Mouse (Mus musculus): ENCODE measurements around the gene Sri.

DNA sequence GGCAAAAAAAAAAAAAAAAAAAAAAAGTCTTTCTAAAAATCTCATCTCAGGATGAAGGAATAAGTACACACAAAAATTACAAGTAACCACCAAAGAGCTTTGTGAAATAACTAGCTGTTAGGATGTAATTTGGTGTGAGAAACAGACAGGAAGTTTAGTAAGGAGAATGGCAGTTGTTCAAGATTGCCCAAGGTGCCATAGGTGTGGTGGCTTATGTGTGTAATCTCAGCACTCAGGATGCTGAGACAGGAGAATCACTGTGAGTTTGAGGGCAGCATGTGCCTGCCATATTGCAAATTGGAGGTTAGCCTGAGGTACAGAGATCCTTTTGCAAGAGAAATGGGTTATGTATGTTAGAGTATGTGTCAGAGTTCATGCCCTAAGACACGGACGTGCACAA is 16.6 kb downstream of the Sri start:
- TF ChIP-seq CTCF (IDR thresholded peaks at IDR 0.05; ENCODE audit: control insufficient read depth, insufficient read depth, insufficient replicate concordance, low read depth, low read length) = no peak
- no peak for TF ChIP-seq POLR2A (IDR thresholded peaks at IDR 0.05; ENCODE audit: control insufficient read depth, low read depth, low read length)

Data from testis, adult 2 months (tissue).